Mouse (Mus musculus): ENCODE results near the gene Ablim1.

DNA sequence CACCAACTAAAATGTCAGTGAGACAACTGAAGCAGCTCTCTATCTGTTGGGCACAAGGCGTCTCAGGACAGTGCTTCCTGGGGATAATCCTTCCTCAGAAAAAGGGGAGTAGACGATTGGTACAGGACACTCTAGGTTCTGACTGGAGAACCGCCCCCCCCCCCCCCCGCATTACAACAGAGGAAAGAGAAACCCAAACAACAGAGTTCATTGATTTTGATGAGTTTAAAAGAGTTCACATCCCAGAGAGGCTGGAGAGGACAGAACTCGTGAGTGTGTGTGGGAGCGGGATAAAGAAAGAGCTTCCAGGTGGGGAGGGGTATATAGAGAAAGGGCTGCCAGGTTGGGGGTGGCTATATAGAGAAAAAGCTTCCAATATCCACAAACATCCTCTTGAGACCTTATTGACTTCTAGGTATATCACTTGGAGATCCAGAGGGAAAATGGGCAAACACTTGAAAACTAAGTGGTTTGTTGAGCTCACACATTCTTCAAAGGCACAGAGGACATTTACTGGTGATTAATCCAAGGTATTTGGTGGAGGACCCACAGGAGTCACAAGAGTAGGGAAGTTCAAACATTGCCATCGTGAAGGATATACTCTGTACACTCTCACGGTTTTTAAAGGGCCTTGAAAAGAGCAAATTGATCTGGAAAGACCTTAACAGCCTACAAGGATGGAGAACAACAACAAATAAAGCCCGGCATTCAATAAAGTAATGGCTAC lies 6.1 kb upstream of the Ablim1 start:
- TF ChIP-seq POLR2A (IDR thresholded peaks at IDR 0.05; ENCODE audit: insufficient read depth, low read depth, low read length), result no peak
- TF ChIP-seq CTCF (IDR thresholded peaks at IDR 0.05), result no peak
- TF ChIP-seq EP300 (IDR thresholded peaks at IDR 0.05; ENCODE audit: insufficient read depth, low read depth, low read length), result no peak

Measured in heart, adult 2 months (tissue).